Mouse (Mus musculus) intestine, embryonic 16.5 days (tissue): ENCODE results near the gene Prtg. TPM values are rescaled to one million over a fixed set of nuclear protein-coding genes. Genes with fewer than 3 reads are reported as not detected.

Experiments
- ATAC-seq: fragments of 200-750 bp; cut with Nextera tagmentation; 2 replicates; pipeline ENCODE4 v1.8.0; 2017; ENCODE audit warnings: moderate TSS enrichment, moderate library complexity
- H3K27ac ChIP-seq: fragments of 300-500 bp; sonication (generic); 2 replicates; pipeline ENCODE4 v1.5.1; 2014; ENCODE audit warnings: mild to moderate bottlenecking, low read length
- H3K27me3 ChIP-seq: fragments of 300-500 bp; sonication (generic); replicated peaks from 2 replicates; pipeline ENCODE4 v1.6.1; 2014; ENCODE audit warnings: low read length, control low read depth, mixed read lengths; ENCODE audit not compliant: control insufficient read depth, insufficient read depth
- H3K36me3 ChIP-seq: fragments of 300-500 bp; sonication (generic); 2 replicates; pipeline ENCODE4 v1.6.1; 2014; ENCODE audit warnings: low read length, control low read depth; ENCODE audit not compliant: control insufficient read depth, insufficient read depth
- H3K4me1 ChIP-seq: fragments of 300-500 bp; sonication (generic); 2 replicates; pipeline ENCODE4 v1.6.1; 2014; ENCODE audit warnings: low read length, control low read depth, mixed read lengths; ENCODE audit not compliant: control insufficient read depth, insufficient read depth
- H3K4me2 ChIP-seq: fragments of 300-500 bp; sonication (generic); 2 replicates; pipeline ENCODE4 v1.6.1; 2014; ENCODE audit warnings: low read depth, low read length, control low read depth
- H3K4me3 ChIP-seq: fragments of 300-500 bp; sonication (generic); 2 replicates; pipeline ENCODE4 v1.5.1; 2014; ENCODE audit warnings: mild to moderate bottlenecking, low read length
- H3K9ac ChIP-seq: fragments of 300-500 bp; sonication (generic); 2 replicates; pipeline ENCODE4 v1.6.1; 2014; ENCODE audit warnings: low read depth, low read length
- H3K9me3 ChIP-seq: fragments of 300-500 bp; sonication (generic); 2 replicates; pipeline ENCODE4 v1.6.1; 2016; ENCODE audit warnings: low read length, control low read depth; ENCODE audit not compliant: control insufficient read depth
- WGBS: fragments of 180-500 bp; shearing (Covaris S2); extraction: QIAGEN DNeasy Blood & Tissue Kit; methylation state at CpG from one replicate; pipeline ENCODE4 v1.1.7; 2014; 5-methylcytosine and 5-hydroxymethylcytosine counted together
- polyA plus RNA-seq: library from polyadenylated mRNA; unstranded; fragments of >200 nt; fragmentation: Nextera tagmentation; extraction: Ambion mirVana; gene quantifications from 2 replicates; pipeline ENCODE4 v1.2.1, GENCODE M21; 2015

Prtg gene
- polyA plus RNA-seq, 1 experiment from 2014 or later: 0.32 TPM

DNA sequence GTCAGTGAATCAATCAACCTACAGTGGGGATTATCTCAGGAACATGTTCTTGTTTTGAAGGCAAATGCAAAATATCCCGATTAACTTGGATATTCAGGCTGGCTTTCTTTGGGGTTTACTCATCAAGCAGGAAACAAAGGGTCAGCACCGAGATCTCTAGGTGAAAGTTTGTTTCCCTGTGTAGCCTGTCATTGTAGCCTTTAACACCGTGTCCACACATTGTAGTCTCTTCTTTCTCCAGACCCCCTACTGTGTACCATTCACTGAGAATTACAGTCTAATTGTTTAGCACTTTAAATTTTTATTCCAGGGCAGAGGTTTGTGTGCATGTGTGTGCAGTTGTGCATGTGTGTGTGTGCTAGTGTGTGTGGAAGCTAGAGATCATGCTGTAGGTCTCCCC, 19.3 kb downstream of the Prtg start:
- Histone ChIP-seq H3K9ac (no peak overlapping the region), H3K4me2 (no peak overlapping the region), H3K9me3 (no peaks in the 10 kb centered on the region), H3K27me3 (no peaks in the 10 kb centered on the region), H3K4me3 (no peak overlapping the region), H3K4me1 (no peaks in the 10 kb centered on the region), H3K36me3 (no peaks in the 10 kb centered on the region), H3K27ac (no peak overlapping the region)
- ATAC-seq: no peak
- WGBS: 33% methylated on average over 3 of the region's 3 CpGs

DNA sequence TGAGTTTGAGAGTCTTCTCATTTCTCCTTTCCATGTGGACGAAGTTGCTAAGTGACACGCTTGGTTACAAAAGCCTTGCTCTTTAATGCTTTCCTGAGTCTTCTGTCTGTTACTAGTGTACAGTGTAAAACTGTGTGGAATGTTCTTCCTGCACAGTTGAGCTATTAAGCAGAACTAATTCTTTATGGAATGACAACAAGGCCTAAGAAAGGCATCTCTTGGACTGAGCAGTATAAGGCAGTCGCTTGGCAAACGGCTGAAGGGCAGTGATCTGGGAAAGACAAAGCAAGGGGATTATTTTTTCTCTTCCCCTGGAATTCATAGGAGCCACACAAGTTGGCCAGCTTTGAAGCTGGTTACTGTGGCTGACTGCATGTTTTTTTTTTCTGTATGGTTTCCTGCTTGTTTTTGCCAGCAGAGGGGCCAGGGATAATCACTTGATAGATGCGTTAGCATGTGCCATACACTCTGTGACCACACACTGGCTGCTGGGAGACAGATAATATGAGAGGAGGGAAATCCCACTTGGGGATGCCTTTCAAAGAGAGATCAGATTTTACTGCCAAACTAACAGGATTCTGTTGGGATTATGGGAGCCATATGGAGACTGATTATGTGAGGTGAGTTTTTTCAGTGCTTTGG, 22.1 kb downstream of the Prtg start:
- Histone ChIP-seq H3K27ac (peak overlapping the region; percentile 31), H3K9ac (no peak overlapping the region), H3K4me1 (peaks cover under 1% of the 10 kb centered on the region), H3K27me3 (no peaks in the 10 kb centered on the region), H3K9me3 (no peaks in the 10 kb centered on the region), H3K4me3 (no peak overlapping the region), H3K4me2 (no peak overlapping the region), H3K36me3 (no peaks in the 10 kb centered on the region)
- no peak for ATAC-seq
- WGBS: 50% methylated on average over 5 of the region's 5 CpGs

DNA sequence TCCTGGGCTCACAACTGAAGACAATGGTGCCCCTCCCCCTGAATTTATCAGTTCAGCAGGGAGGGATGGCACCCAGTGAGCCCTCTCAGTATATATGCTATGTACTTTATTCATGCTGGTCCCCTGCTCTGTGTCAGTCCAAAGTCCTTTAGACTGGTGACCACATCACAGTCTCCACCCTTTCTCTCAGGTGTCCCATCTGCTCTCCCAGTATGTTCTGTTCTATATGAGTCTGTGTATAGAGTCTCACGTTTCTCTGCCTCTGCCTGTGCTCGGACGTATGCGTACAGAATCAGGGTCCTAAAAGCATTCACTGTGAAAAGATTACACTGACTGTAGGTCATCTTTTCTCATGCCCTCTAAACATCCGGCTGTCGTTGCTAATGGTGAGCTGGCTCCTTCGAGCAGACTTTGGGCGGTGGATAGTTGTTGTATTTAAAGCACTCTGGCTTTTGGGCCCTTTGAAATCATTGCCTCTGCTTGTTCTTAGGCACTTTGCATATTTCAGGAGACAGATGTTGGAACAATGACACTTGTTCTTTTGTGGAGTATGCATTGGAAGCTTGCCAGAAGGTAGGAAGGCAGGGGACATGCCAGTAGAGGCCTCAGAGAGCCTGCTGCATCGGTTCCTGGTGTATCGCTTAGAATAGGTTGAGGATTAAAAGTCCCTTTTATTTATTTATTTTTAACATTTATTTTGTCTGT, 27.5 kb downstream of the Prtg start:
- no peak overlapping the region for H3K9ac ChIP-seq
- H3K27me3 ChIP-seq: no peaks in the 10 kb centered on the region
- H3K4me2 ChIP-seq: no peak overlapping the region
- H3K36me3 ChIP-seq: no peaks in the 10 kb centered on the region
- peak; percentile 79 for ATAC-seq
- WGBS: 30% methylated on average over 10 of the region's 10 CpGs
- H3K27ac ChIP-seq: no peak overlapping the region; the same call in 1 of the 2 replicates
- peaks cover 18% of the 10 kb centered on the region for H3K4me1 ChIP-seq
- no peak overlapping the region for H3K4me3 ChIP-seq
- H3K9me3 ChIP-seq: no peaks in the 10 kb centered on the region

DNA sequence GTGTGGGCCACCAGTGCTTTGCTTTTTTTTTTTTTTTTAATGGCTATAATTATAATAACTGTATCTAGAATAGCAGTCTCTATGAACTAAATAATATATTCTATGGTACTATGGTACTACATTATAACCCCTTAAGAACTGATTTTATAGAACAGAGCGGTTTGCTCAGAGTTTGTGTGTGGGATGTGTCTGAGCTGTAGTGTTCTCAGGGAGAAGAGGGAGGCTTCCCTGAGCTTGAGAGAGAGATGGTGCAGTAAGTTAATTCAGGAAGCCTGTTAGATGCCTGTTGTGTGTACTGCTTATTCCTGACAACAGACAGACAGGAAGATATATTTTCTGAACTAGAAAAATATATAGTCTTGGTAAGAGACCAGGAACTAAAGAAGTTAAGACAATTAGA, 28.3 kb downstream of the Prtg start:
- Histone ChIP-seq H3K9ac (no peak overlapping the region), H3K4me1 (peaks cover 18% of the 10 kb centered on the region), H3K27ac (no peak overlapping the region), H3K4me3 (no peak overlapping the region), H3K9me3 (no peaks in the 10 kb centered on the region), H3K4me2 (no peak overlapping the region), H3K36me3 (no peaks in the 10 kb centered on the region), H3K27me3 (no peaks in the 10 kb centered on the region)
- WGBS: 88% methylated on average over 1 of the region's 1 CpGs
- no peak for ATAC-seq

DNA sequence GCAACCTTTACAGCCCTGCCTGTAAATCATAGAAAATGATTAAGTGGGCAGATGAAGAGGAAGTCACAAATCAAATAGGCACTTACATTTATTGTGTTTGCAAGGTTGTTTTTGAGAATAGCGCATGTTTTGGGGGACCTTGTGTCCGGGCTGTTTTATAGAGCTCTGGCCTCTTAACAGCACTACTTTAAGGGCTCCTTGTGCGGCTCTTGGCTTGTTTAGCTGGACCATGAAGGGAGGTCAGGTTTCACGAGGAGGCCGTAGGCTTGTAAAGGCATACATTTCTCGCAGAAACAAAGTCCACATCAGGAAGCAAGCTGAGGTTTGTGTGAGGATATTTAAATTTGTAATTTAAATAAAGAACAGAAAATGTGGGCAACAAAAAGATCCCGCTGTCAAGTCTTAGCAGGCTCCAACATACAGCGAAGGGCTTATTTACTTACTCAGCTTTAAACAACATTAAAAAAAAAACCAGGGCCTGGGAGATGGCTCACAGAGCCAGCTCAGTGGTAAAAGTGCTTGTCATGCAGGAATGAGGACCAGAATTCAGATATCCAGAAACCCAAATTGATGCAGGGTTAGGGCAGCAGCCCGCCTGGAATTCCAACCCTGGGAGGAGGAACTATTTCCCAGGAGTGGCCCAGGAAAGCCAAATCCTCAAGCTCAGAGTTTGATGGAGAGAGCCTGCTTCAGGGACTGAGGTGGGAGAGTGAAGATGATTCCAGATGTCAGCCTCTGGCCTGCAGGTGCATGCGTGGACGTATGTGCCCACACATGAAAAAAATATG, 30.2 kb downstream of the Prtg start:
- Histone ChIP-seq H3K4me1 (peaks cover 18% of the 10 kb centered on the region), H3K27ac (0 out of 2 replicates have a peak overlapping the region, but pooled peaks have one; percentile 4), H3K27me3 (no peaks in the 10 kb centered on the region), H3K36me3 (no peaks in the 10 kb centered on the region), H3K4me2 (no peak overlapping the region), H3K9ac (no peak overlapping the region), H3K9me3 (no peaks in the 10 kb centered on the region), H3K4me3 (no peak overlapping the region)
- WGBS: 44% methylated on average over 11 of the region's 11 CpGs
- no peak for ATAC-seq

DNA sequence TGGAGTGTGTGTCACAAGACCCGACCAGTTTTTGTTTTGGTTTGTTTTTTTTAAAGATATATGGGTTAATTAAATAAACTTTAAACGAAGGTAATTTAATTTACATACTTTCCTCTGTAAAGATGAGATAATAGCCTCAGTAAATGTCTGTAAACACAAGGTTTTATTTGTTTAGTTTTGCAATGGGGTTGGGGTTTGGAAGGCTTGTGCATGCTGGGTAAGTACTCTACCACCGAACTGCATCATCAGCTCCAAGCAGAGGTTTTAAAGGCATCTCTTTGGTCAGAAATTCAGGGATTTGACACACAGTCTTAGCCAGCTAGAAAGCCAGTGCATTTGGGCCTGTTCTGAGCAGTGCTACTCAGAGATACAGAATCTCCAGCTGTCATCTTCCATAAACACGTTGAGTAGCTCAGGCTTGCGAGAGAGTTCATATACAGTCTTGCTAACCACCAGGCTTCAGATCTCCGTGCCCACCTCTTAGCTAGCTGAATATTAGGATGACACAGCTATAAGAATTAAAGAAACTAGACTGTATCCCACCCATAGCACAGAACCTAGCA, 31.0 kb downstream of the Prtg start:
- ATAC-seq: peak; percentile 5; the same call in 1 of the 2 replicates
- Histone ChIP-seq H3K9ac (no peak overlapping the region), H3K4me2 (no peak overlapping the region), H3K36me3 (no peaks in the 10 kb centered on the region), H3K27me3 (no peaks in the 10 kb centered on the region), H3K9me3 (no peaks in the 10 kb centered on the region), H3K4me1 (peaks cover 18% of the 10 kb centered on the region), H3K27ac (no peak overlapping the region), H3K4me3 (no peak overlapping the region)
- 45% methylated on average over 6 of the region's 6 CpGs for WGBS

DNA sequence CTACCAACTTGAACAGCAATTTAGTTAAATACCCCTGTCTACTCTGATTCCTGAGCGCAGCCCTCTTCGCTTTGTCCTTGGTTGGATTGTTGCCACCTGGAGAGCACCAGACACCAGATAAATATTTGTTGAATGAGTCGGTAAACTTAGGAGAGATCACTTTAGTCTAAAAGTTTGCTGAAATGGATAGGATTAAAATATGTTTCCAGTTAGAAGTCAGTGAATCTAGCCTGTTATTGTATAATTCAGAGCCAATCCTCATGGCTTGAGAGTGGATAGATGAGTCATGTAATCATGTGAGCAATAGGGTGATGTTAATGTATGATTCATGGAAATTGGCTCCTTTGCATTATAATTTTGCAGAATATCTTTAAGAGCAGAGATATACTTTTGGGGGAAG, 31.6 kb downstream of the Prtg start:
- Histone ChIP-seq H3K4me1 (peaks cover 18% of the 10 kb centered on the region), H3K27me3 (no peaks in the 10 kb centered on the region), H3K27ac (no peak overlapping the region), H3K9ac (no peak overlapping the region), H3K4me3 (no peak overlapping the region), H3K36me3 (no peaks in the 10 kb centered on the region), H3K4me2 (no peak overlapping the region), H3K9me3 (no peaks in the 10 kb centered on the region)
- ATAC-seq: peak; percentile 11; the same call in 1 of the 2 replicates
- WGBS: 38% methylated on average over 3 of the region's 3 CpGs

DNA sequence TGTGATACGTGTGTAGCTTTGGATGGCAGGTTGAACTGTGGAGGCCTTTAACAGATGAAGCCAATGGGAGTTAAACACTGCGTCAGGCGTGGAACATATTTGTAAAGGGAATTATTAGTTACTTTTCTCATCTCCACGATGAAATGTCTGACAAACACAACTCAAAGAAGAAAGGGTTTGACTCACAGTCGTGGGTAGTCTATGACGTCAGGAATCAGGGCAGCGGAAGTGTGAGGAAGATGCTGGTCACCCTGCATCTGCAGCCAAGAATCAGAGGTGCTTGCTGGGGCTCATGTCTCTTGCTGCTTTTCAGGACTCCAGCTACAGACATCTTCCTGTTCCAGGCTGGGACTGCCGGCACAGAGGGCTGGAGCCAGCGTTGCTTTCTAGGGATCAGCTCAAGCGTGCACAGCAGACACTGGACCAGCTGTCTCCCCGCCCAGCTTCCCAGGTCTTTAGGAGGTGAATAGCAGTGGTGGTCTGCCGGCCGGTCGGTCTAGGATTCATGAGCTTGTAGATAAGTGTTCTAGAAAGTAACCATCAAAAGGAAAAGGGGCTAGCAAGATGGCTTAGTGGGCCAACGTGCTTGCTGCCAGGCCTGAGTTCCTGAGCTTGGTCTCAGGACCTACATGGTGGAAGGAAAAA, 32.8 kb downstream of the Prtg start:
- Histone ChIP-seq H3K27ac (no peak overlapping the region), H3K27me3 (no peaks in the 10 kb centered on the region), H3K4me2 (no peak overlapping the region), H3K4me3 (no peak overlapping the region), H3K4me1 (peaks cover 11% of the 10 kb centered on the region), H3K9me3 (no peaks in the 10 kb centered on the region), H3K9ac (no peak overlapping the region), H3K36me3 (no peaks in the 10 kb centered on the region)
- WGBS: 86% methylated on average over 15 of the region's 15 CpGs
- ATAC-seq: no peak

DNA sequence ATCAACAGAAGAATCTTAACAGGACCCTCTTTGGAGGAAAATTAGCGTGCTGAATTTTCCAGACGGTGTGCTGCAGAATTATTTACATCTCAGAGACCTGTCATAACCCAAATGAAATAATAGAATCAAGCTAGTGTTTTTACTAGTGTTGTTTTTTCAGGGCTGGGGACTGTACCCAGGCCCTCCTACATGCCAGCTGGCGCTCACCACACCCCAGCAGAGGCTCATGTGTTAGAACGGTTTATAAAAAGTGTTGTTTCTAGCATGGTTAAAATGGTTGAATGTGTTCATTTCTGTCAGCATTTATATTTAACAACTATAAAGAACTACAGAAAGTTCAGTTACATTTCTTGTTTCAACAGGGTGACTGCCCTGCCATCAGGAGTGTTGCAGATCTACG, 37.8 kb downstream of the Prtg start:
- no peak overlapping the region for H3K4me3 ChIP-seq
- no peaks in the 10 kb centered on the region for H3K4me1 ChIP-seq
- H3K27me3 ChIP-seq: no peaks in the 10 kb centered on the region
- ATAC-seq: no peak
- H3K9ac ChIP-seq: no peak overlapping the region
- H3K4me2 ChIP-seq: no peak overlapping the region
- H3K9me3 ChIP-seq: no peaks in the 10 kb centered on the region
- no peaks in the 10 kb centered on the region for H3K36me3 ChIP-seq
- WGBS: 78% methylated on average over 5 of the region's 5 CpGs
- H3K27ac ChIP-seq: no peak overlapping the region
